Mouse (Mus musculus) neural tube, embryonic 14.5 days (tissue): ENCODE measurements around the gene Rps3a1. TPM values are rescaled to one million over a fixed set of nuclear protein-coding genes. Genes with fewer than 3 reads are reported as not detected.

Experiments used
- ATAC-seq: fragments of 200-750 bp; cut with Nextera tagmentation; 2 replicates; pipeline ENCODE4 v1.8.0; 2017; ENCODE audit warnings: low read depth, mild to moderate bottlenecking, moderate TSS enrichment, moderate library complexity
- H3K27ac ChIP-seq: fragments of 300-500 bp; sonication (generic); 2 replicates; pipeline ENCODE4 v1.5.1; 2014; ENCODE audit warnings: low read depth, mild to moderate bottlenecking, control low read depth, low read length, moderate library complexity, mixed read lengths
- H3K27me3 ChIP-seq: fragments of 300-500 bp; sonication (generic); 2 replicates; pipeline ENCODE4 v1.6.1; 2014; ENCODE audit warnings: low read length; ENCODE audit not compliant: control insufficient read depth, insufficient read depth
- H3K36me3 ChIP-seq: fragments of 300-500 bp; sonication (generic); 2 replicates; pipeline ENCODE4 v1.6.1; 2014; ENCODE audit warnings: low read length, mixed read lengths; ENCODE audit not compliant: control insufficient read depth, insufficient read depth
- H3K4me1 ChIP-seq: fragments of 300-500 bp; sonication (generic); 2 replicates; pipeline ENCODE4 v1.6.1; 2014; ENCODE audit warnings: low read length; ENCODE audit not compliant: control insufficient read depth, insufficient read depth
- H3K4me2 ChIP-seq: fragments of 300-500 bp; sonication (generic); 2 replicates; pipeline ENCODE4 v1.6.1; 2014; ENCODE audit warnings: mild to moderate bottlenecking, low read depth, low read length, control low read depth
- H3K4me3 ChIP-seq: fragments of 300-500 bp; sonication (generic); 2 replicates; pipeline ENCODE4 v1.5.1; 2014; ENCODE audit warnings: low read depth, low read length, control low read depth, mixed read lengths
- H3K9ac ChIP-seq: fragments of 300-500 bp; sonication (generic); replicated peaks from 2 replicates; pipeline ENCODE4 v1.6.1; 2014; ENCODE audit warnings: low read depth, mild to moderate bottlenecking, control low read depth, low read length, mixed read lengths
- H3K9me3 ChIP-seq: fragments of 300-500 bp; sonication (generic); 2 replicates; pipeline ENCODE4 v1.6.1; 2016; ENCODE audit warnings: low read length; ENCODE audit not compliant: control insufficient read depth
- WGBS: fragments of 180-500 bp; shearing (Covaris S2); extraction: QIAGEN DNeasy Blood & Tissue Kit; methylation state at CpG from one replicate; pipeline ENCODE4 v1.1.7; 2014; 5-methylcytosine and 5-hydroxymethylcytosine counted together
- polyA plus RNA-seq: library from polyadenylated mRNA; unstranded; fragments of >200 nt; fragmentation: Nextera tagmentation; extraction: Ambion mirVana; gene quantifications from 2 replicates; pipeline ENCODE4 v1.2.1, GENCODE M21; 2014

Rps3a1 gene
- polyA plus RNA-seq, 1 experiment from 2014 or later = 560 TPM

DNA sequence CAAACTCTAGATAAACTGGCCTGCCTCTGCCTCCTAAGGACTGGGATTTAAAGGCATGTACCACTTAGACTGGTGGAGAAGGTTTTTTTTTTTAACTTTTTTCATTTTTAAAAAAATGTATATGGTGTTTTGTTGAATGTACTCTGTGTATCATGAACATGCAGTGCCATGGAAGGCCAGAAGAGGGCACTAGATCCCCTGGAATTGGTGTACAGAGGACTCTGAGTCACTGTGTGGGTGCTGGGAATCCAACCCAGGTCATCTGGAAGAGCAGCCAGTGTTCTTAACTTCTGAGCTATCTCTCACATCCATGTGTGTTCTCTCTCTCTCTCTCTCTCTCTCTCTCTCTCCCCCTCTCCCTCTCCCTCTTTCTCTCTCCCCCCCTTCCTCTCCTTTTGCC, 20.3 kb downstream of the Rps3a1 start:
- H3K27me3 ChIP-seq = no peaks in the 10 kb centered on the region
- no peak overlapping the region for H3K4me3 ChIP-seq
- H3K9ac ChIP-seq = no peak overlapping the region
- no peaks in the 10 kb centered on the region for H3K4me1 ChIP-seq
- H3K27ac ChIP-seq = no peak overlapping the region
- H3K9me3 ChIP-seq = no peaks in the 10 kb centered on the region
- H3K36me3 ChIP-seq = no peaks in the 10 kb centered on the region
- H3K4me2 ChIP-seq = no peak overlapping the region
- ATAC-seq = no peak

DNA sequence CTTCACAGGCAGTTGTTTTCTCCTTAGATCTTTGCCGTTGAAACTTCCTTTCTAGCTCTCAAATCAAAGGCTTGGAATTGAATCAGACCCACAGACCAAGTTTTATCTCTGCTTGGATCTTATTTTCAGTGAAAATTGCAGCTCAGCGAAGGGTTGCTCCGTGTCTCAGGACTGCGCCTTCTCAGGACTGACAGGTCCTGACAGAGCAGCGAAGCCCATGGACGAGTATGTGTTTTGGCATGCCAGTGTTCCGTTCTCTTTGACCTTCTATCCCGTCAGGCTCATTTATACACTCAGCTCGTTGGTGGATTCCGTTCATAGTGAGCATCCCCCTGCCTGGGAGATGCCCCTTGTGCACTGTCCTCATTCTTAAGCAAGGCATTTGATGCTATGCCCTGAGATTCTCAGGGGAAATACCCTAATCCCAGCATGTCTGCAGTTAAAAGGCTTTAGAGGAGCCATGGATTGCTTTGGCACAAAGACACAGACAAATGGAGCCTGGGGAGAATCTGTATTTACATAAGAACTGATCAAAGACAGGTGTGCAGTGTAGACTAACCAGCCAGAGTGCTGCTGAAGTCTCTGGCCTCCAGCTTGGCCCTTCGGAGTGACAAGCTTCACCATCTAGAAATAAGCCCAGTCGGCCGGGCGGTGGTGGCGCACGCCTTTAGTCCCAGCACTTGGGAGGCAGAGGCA, 23.1 kb downstream of the Rps3a1 start:
- Histone ChIP-seq H3K4me2 (no peak overlapping the region), H3K27me3 (no peaks in the 10 kb centered on the region), H3K4me3 (no peak overlapping the region), H3K27ac (no peak overlapping the region), H3K36me3 (no peaks in the 10 kb centered on the region), H3K4me1 (no peaks in the 10 kb centered on the region), H3K9ac (no peak overlapping the region), H3K9me3 (no peaks in the 10 kb centered on the region)
- WGBS = 52% methylated on average over 16 of the region's 16 CpGs
- no peak for ATAC-seq

DNA sequence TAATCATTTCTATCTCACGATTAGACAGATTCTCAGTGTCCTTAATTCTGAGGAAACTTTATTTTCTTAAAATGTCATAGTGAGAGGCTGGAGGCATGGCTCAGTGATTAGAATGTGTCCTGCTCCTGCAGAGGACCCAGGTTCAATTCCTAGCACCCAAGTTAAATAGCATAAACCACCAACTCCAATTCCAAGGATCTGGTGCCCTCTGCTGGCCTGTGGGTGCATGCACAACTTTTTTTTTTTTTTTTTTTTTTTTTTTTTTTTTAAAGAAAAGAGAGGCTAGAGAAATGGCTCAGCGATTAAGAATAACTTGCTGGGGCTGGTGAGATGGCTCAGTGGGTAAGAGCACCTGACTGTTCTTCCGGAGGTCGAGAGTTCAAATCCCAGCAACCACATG, 25.6 kb downstream of the Rps3a1 start:
- no peak for ATAC-seq

DNA sequence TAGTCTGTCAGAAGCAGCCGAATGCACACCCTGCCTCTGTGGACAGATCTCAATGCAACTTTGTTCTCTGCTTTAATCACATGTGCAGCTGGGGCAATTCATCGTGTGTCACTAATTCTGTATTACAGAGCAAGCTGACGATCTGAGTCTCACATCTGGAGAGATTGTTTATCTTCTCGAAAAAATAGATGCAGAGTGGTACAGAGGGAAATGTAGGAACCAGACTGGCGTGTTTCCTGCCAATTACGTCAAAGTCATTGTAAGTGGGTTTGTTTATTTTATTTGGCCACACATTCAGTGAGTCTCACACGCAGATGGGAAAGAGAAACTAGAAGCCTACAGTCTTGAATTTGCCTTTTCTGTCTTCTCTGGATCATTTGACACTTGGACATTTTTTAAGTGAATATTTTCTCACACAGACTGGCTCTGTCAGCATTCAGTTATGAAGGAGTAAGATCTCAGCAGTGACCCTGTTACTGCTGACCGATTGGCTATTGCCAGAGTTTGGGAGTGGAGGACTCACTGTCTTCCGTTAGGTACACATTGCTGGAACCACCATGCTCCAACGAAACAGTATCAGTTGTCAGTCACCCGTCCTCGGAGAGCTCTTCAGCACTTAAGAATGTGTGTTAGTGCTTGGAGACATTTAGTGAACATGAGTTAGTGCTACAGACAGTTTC, 27.7 kb downstream of the Rps3a1 start:
- H3K27ac ChIP-seq = peak overlapping the region; percentile 0; the same call in 1 of the 2 replicates
- no peak for ATAC-seq
- WGBS = 54% methylated on average over 12 of the region's 12 CpGs

More for the DNA sequence above, 25.6 kb downstream of the Rps3a1 start:
- no peaks in the 10 kb centered on the region for H3K36me3 ChIP-seq
- H3K9me3 ChIP-seq = no peaks in the 10 kb centered on the region
- no peak overlapping the region for H3K27ac ChIP-seq
- WGBS = 89% methylated on average over 4 of the region's 4 CpGs
- H3K4me2 ChIP-seq = no peak overlapping the region
- no peaks in the 10 kb centered on the region for H3K4me1 ChIP-seq
- no peak overlapping the region for H3K9ac ChIP-seq
- H3K27me3 ChIP-seq = no peaks in the 10 kb centered on the region
- no peak overlapping the region for H3K4me3 ChIP-seq

DNA sequence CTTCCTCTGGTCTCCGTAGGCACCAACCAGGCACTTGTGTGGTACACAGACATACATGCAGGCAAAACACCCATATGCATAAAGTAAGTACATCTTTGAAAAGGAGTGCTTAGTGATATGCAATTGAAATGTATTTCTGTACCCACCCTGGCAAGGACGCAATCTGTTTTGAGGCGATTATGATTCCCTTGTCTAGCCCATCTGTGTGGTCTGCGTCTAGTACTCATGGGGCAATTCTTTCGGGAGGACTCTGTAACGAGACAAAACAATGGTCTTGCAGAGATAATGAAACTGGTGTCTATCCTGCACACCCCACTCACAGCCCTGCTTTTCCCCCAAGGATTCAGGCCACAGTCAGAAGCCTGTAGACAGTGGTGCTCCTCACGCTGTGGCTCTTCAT, 29.7 kb downstream of the Rps3a1 start:
- Histone ChIP-seq H3K4me3 (no peak overlapping the region), H3K9me3 (no peaks in the 10 kb centered on the region), H3K4me2 (no peak overlapping the region), H3K9ac (no peak overlapping the region), H3K27me3 (no peaks in the 10 kb centered on the region), H3K4me1 (no peaks in the 10 kb centered on the region), H3K36me3 (no peaks in the 10 kb centered on the region), H3K27ac (no peak overlapping the region)
- WGBS = 66% methylated on average over 7 of the region's 7 CpGs
- ATAC-seq = no peak

More for the DNA sequence above, 27.7 kb downstream of the Rps3a1 start:
- Histone ChIP-seq H3K9ac (no peak overlapping the region), H3K4me3 (no peak overlapping the region), H3K4me2 (no peak overlapping the region), H3K4me1 (no peaks in the 10 kb centered on the region), H3K36me3 (no peaks in the 10 kb centered on the region), H3K27me3 (no peaks in the 10 kb centered on the region), H3K9me3 (no peaks in the 10 kb centered on the region)

DNA sequence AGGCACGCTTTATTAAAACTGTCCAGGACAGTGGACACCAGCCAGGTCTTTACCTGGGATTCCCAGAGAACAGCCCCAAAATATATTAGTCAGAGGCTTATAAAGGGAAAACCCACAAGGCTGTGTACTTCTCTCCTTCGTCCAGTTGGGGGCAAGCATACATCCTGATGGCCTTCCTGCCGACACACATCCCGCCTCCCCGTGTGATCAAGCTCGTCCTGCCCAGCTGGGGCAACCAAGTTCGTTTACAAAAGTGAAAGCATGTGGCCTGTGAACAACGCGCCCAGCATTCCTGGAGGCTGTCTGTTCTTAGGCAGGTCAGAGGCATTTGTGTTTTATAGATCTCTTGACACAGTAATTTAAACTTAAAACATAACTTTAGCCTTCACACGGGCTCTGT, 32.4 kb downstream of the Rps3a1 start:
- WGBS = 19% methylated on average over 10 of the region's 10 CpGs
- ATAC-seq = no peak
- no peaks in the 10 kb centered on the region for H3K27me3 ChIP-seq
- H3K4me2 ChIP-seq = no peak overlapping the region
- H3K4me3 ChIP-seq = no peak overlapping the region
- no peaks in the 10 kb centered on the region for H3K36me3 ChIP-seq
- no peak overlapping the region for H3K9ac ChIP-seq
- H3K4me1 ChIP-seq = no peaks in the 10 kb centered on the region
- no peaks in the 10 kb centered on the region for H3K9me3 ChIP-seq
- H3K27ac ChIP-seq = no peak overlapping the region

DNA sequence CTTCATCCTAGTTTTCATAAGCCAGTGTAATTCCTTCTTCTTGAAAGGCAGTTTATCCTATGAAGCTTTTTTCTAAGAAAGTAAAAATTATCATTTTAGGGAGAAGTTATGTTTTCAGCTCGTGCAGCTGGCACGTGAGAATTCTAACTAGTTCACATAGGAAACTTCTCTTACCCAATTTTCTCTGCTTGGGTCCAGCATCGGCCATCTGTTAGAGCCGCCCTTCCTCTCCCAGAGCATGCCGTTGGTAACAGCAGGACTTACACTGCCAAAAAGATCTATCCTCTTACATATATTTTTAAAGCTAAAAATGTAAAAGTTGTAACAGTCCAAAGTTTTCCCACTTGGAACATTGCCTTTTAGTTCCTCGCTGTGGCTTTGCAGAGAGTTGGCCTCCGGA, 33.4 kb downstream of the Rps3a1 start:
- Histone ChIP-seq H3K4me1 (no peaks in the 10 kb centered on the region), H3K9ac (no peak overlapping the region), H3K27me3 (no peaks in the 10 kb centered on the region), H3K9me3 (no peaks in the 10 kb centered on the region), H3K4me2 (no peak overlapping the region), H3K4me3 (no peak overlapping the region), H3K36me3 (no peaks in the 10 kb centered on the region), H3K27ac (no peak overlapping the region)
- 97% methylated on average over 7 of the region's 7 CpGs for WGBS
- ATAC-seq = no peak

DNA sequence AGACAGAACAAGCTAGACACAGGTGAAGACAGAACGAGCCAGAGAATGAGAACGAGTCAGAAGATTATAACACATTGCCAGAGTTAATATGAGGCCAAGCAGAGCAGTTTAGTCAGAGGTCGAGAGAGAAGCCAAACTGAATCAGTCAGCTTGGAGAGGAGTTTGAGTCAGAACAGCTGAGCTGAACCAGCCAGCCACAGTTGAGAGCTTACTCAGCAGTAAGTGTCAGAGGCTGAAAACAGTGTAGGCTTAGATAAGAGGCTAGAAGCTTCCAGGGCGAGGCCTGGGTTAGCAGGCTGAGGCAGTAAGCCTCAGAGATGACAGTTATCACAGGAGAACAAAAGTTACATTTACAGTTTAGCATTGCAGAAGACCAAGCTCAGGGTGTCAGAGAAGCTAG, 33.9 kb downstream of the Rps3a1 start:
- H3K4me3 ChIP-seq = no peak overlapping the region
- ATAC-seq = no peak
- H3K27ac ChIP-seq = no peak overlapping the region
- 87% methylated on average over 4 of the region's 4 CpGs for WGBS
- no peak overlapping the region for H3K9ac ChIP-seq
- H3K27me3 ChIP-seq = no peaks in the 10 kb centered on the region
- no peaks in the 10 kb centered on the region for H3K4me1 ChIP-seq
- H3K9me3 ChIP-seq = no peaks in the 10 kb centered on the region
- no peak overlapping the region for H3K4me2 ChIP-seq
- no peaks in the 10 kb centered on the region for H3K36me3 ChIP-seq

DNA sequence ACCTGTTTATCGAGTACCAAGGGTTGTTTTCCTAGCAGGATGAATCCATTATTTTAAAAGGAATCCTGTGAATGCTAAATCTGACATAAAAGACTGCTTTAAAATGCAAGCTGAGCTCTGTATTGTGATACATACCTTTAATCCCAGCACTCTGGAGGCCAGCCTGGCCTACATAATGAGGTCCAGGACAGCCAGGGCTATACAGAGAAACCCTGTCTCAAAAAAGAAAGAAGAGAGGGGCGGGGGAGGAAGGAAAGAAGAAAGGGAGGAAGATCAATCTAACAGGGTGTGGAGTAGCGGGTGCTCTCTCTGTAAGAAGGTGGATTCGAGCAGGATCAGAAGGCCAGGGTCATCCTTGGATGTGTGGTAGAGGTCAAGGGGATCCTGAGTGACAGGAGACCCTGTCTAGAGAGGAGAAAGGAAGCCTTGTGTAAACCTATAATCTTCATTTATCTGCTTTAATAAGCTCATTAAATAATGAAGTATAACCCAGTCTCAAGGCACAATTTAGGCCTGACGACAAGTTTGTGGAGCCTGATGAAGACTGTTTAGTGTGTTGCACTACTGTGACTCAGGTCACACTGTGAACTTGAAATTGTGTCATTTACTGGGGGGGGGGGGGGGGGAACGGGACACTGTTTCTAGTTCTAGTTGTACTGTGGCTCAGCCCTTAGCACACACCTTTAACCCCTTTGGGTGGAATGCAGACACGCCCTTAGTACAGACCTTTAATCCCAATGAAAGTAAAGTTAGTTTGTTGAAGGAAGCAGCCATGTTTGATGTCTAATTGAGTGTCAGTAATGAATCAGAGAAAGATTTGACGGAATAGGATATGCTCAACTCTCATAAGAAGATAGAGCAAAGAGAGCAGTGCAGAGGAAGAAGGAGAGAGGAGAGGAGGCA, 34.6 kb downstream of the Rps3a1 start:
- H3K4me1 ChIP-seq = no peaks in the 10 kb centered on the region
- H3K4me2 ChIP-seq = no peak overlapping the region
- H3K36me3 ChIP-seq = no peaks in the 10 kb centered on the region
- no peak overlapping the region for H3K4me3 ChIP-seq
- no peak overlapping the region for H3K9ac ChIP-seq
- WGBS = 73% methylated on average over 8 of the region's 8 CpGs
- no peak overlapping the region for H3K27ac ChIP-seq
- H3K9me3 ChIP-seq = no peaks in the 10 kb centered on the region
- H3K27me3 ChIP-seq = no peaks in the 10 kb centered on the region
- no peak for ATAC-seq
